9 mouse cellular contexts compared by ENCODE assay signal in genomic region chr9:37432026-37432666, GRCm38 (mm10). TPM values are rescaled to one million over a fixed set of nuclear protein-coding genes. Genes with fewer than 3 reads are reported as not detected.
DNase-seq lines count a peak whose midpoint lies in the region; ATAC-seq and TF ChIP-seq lines count a peak whose summit lies in the region.
"Had no signal": no experiment of that assay in that cellular context is flagged by ENCODE, and none has a peak within 500 bp of the region (broad histone marks: within the 10 kb centered on the region; RNA-seq: fewer than 3 reads in every experiment).

No protein-coding gene starts in this region.

- peak overlapping the region; percentile 88 for H3K4me2 ChIP-seq in forebrain, embryonic 13.5 days
- no peak overlapping the region for H3K4me2 ChIP-seq in liver, embryonic 14.5 days (ENCODE audit: low read depth)
- peak overlapping the region; percentile 79 for H3K4me2 ChIP-seq in neural tube, embryonic 15.5 days

- peak; percentile 73 for DNase-seq in adrenal gland, postnatal 10 days
- no peak for DNase-seq in adrenal gland, adult 8-10 months
- peak; percentile 79 for DNase-seq in kidney, adult 18-20 months
- DNase-seq in liver, embryonic 14.5 days (ENCODE audit: low read depth in 3 of 3, low spot score in 3 of 3), result no peak
- DNase-seq in gastrocnemius, adult 8-10 months (ENCODE audit: low spot score in 2 of 2), result no peak

- H3K9ac ChIP-seq in forebrain, embryonic 13.5 days, result peak overlapping the region; percentile 64; the same call in 1 of the 2 replicates
- H3K9ac ChIP-seq in liver, embryonic 14.5 days (replicated peaks), result no peak overlapping the region
- H3K9ac ChIP-seq in neural tube, embryonic 15.5 days (replicated peaks), result no peak overlapping the region

- H3K27ac ChIP-seq in forebrain, embryonic 13.5 days, result no peak overlapping the region
- H3K27ac ChIP-seq in liver, embryonic 14.5 days, result no peak overlapping the region
- H3K27ac ChIP-seq in neural tube, embryonic 15.5 days (replicated peaks), result no peak overlapping the region

- peak; percentile 68 for ATAC-seq in forebrain, embryonic 13.5 days
- ATAC-seq in liver, embryonic 14.5 days (ENCODE audit: insufficient read depth), result no peak
- ATAC-seq in neural tube, embryonic 15.5 days (ENCODE audit: low FRiP score), result 0 out of 2 replicates have a peak, but pooled peaks have one; percentile 40

- H3K4me3 ChIP-seq in E14TG2a.4 (replicated peaks; ENCODE audit: low read length), result peak overlapping the region; percentile 73
- peak overlapping the region; percentile 43 for H3K4me3 ChIP-seq in forebrain, embryonic 13.5 days
- H3K4me3 ChIP-seq in liver, embryonic 14.5 days (ENCODE audit: insufficient read depth in 1 of 2, low read depth in 2 of 2, low read length in 2 of 2), result no peak overlapping the region
- H3K4me3 ChIP-seq in neural tube, embryonic 15.5 days (replicated peaks), result peak overlapping the region; percentile 38

- under 1% methylated on average over 15 of the region's 17 CpGs for WGBS in forebrain, embryonic 13.5 days
- 3% methylated on average over 16 of the region's 17 CpGs for WGBS in liver, embryonic 14.5 days (ENCODE audit: insufficient replicate concordance)
- WGBS in neural tube, embryonic 15.5 days, result 2% methylated on average over 16 of the region's 17 CpGs

- no peaks in the 10 kb centered on the region for H3K9me3 ChIP-seq in E14TG2a.4 (ENCODE audit: low read length)
- no peaks in the 10 kb centered on the region for H3K9me3 ChIP-seq in forebrain, embryonic 13.5 days (replicated peaks)
- no peaks in the 10 kb centered on the region for H3K9me3 ChIP-seq in liver, embryonic 14.5 days (ENCODE audit: control insufficient read depth, low read length)
- no peaks in the 10 kb centered on the region for H3K9me3 ChIP-seq in neural tube, embryonic 15.5 days (replicated peaks)

- peaks cover 61% of the 10 kb centered on the region for H3K4me1 ChIP-seq in E14TG2a.4 (replicated peaks; ENCODE audit: low read depth, low read length)
- peaks cover 42% of the 10 kb centered on the region for H3K4me1 ChIP-seq in forebrain, embryonic 13.5 days
- H3K4me1 ChIP-seq in liver, embryonic 14.5 days (replicated peaks; ENCODE audit: control insufficient read depth in 2 of 2, insufficient read depth in 2 of 2, low read length in 1 of 2), result no peaks in the 10 kb centered on the region
- peaks cover 38% of the 10 kb centered on the region for H3K4me1 ChIP-seq in neural tube, embryonic 15.5 days

- no peak for TF ChIP-seq EP300 in liver, embryonic 14.5 days (IDR thresholded peaks at IDR 0.05; ENCODE audit: low read depth)

- H3K36me3 ChIP-seq in E14TG2a.4 (ENCODE audit: insufficient read depth, low read length), result no peaks in the 10 kb centered on the region
- H3K36me3 ChIP-seq in forebrain, embryonic 13.5 days (ENCODE audit: poor library complexity, severe bottlenecking), result no peaks in the 10 kb centered on the region
- H3K36me3 ChIP-seq in liver, embryonic 14.5 days (replicated peaks; ENCODE audit: control insufficient read depth, insufficient read depth, low read depth), result no peaks in the 10 kb centered on the region
- no peaks in the 10 kb centered on the region for H3K36me3 ChIP-seq in neural tube, embryonic 15.5 days

- peaks cover 91% of the 10 kb centered on the region for H3K27me3 ChIP-seq in E14TG2a.4 (ENCODE audit: insufficient read depth, low read length)
- H3K27me3 ChIP-seq in forebrain, embryonic 13.5 days, result peaks cover 67% of the 10 kb centered on the region
- H3K27me3 ChIP-seq in liver, embryonic 14.5 days (ENCODE audit: control insufficient read depth, insufficient read depth, low read length), result peaks cover 70% of the 10 kb centered on the region
- H3K27me3 ChIP-seq in neural tube, embryonic 15.5 days (replicated peaks), result peaks cover 78% of the 10 kb centered on the region

- peak; percentile 48 for TF ChIP-seq CTCF in E14TG2a.4 (conservative IDR thresholded peaks at IDR 0.05; ENCODE audit: low read length)
- peak; percentile 57 for TF ChIP-seq CTCF in liver, embryonic 14.5 days (IDR thresholded peaks at IDR 0.05; ENCODE audit: low read depth)

RNA-seq across cellular contexts. Expression of gene Robo3, which starts 0.9 kb away (rescaled TPM):
- total RNA-seq in adrenal gland, postnatal 10 days (2021), result under 1 TPM; 0.45 to 0.72 TPM
- total RNA-seq in adrenal gland, adult 8-10 months (2022), result 1 to 10 TPM; 1.3 to 2.1 (median 1.7) TPM
- 7.1 and 9.3 TPM in 2 replicates for polyA plus RNA-seq in forebrain, embryonic 13.5 days (2015; fragmentation: Nextera tagmentation; extraction: Ambion mirVana)
- 0.23 and 0.25 TPM in 2 replicates for polyA plus RNA-seq in liver, embryonic 14.5 days (2012; rRNA removed)
- 0.05 and 0.11 TPM in 2 replicates for polyA plus RNA-seq in liver, embryonic 14.5 days (2014; fragmentation: Nextera tagmentation; extraction: Ambion mirVana)
- 4.8 and 8.7 TPM in 2 replicates for polyA plus RNA-seq in neural tube, embryonic 15.5 days (2015; fragmentation: Nextera tagmentation; extraction: Ambion mirVana)
- total RNA-seq in gastrocnemius, adult 8-10 months (2022), result not detected
- total RNA-seq: neutrophil, adult 5-6 weeks had no signal

RNA-seq across cellular contexts. Expression of gene Robo4, which starts 30.4 kb away (rescaled TPM):
- total RNA-seq in adrenal gland, postnatal 10 days (2021), result 10 to 100 TPM; 24.9 to 28.4 TPM
- total RNA-seq in adrenal gland, adult 8-10 months (2022), result 10 to 100 TPM; 24.3 to 37.8 (median 29.3) TPM
- polyA plus RNA-seq in forebrain, embryonic 13.5 days (2015; fragmentation: Nextera tagmentation; extraction: Ambion mirVana), result 3.1 and 4.2 TPM in 2 replicates
- polyA plus RNA-seq in liver, embryonic 14.5 days (2012; rRNA removed), result 1.4 TPM in 2 replicates
- polyA plus RNA-seq in liver, embryonic 14.5 days (2014; fragmentation: Nextera tagmentation; extraction: Ambion mirVana), result 1.6 and 1.8 TPM in 2 replicates
- 5.4 and 6.2 TPM in 2 replicates for polyA plus RNA-seq in neural tube, embryonic 15.5 days (2015; fragmentation: Nextera tagmentation; extraction: Ambion mirVana)
- total RNA-seq in gastrocnemius, adult 8-10 months (2022), result 1 to 10 TPM; 6.8 to 9.2 (median 7.1) TPM
- total RNA-seq: neutrophil, adult 5-6 weeks had no signal

RNA-seq across cellular contexts. Expression of gene Msantd2, which starts 57.0 kb away (rescaled TPM):
- total RNA-seq in adrenal gland, postnatal 10 days (2021), result 10 to 100 TPM; 14.7 to 22.5 TPM
- 10 to 100 TPM; 17.2 to 33.2 (median 22.6) TPM for total RNA-seq in adrenal gland, adult 8-10 months (2022)
- 32.3 and 38.1 TPM in 2 replicates for polyA plus RNA-seq in forebrain, embryonic 13.5 days (2015; fragmentation: Nextera tagmentation; extraction: Ambion mirVana)
- polyA plus RNA-seq in liver, embryonic 14.5 days (2012; rRNA removed), result 6.6 and 9.3 TPM in 2 replicates
- 3.8 TPM in 2 replicates for polyA plus RNA-seq in liver, embryonic 14.5 days (2014; fragmentation: Nextera tagmentation; extraction: Ambion mirVana)
- polyA plus RNA-seq in neural tube, embryonic 15.5 days (2015; fragmentation: Nextera tagmentation; extraction: Ambion mirVana), result 27.6 and 30.7 TPM in 2 replicates
- total RNA-seq in gastrocnemius, adult 8-10 months (2022), result 1 to 10 TPM; 2.2 to 3.2 (median 2.3) TPM

Comparison
In these comparisons a context has a peak if more than half of its experiments do, and no peak if none do; other contexts are left out.
1. DNase-seq: peak in adrenal gland, postnatal 10 days (single experiment) and kidney, adult 18-20 months (single experiment); none in adrenal gland, adult 8-10 months (single experiment), liver, embryonic 14.5 days (0 of 3) and gastrocnemius, adult 8-10 months (0 of 2).
2. H3K4me3 ChIP-seq: peak in E14TG2a.4 (single experiment), forebrain, embryonic 13.5 days (single experiment) and neural tube, embryonic 15.5 days (single experiment); none in liver, embryonic 14.5 days (0 of 2).